Mouse (Mus musculus): ENCODE data around the gene Osbpl11.

DNA sequence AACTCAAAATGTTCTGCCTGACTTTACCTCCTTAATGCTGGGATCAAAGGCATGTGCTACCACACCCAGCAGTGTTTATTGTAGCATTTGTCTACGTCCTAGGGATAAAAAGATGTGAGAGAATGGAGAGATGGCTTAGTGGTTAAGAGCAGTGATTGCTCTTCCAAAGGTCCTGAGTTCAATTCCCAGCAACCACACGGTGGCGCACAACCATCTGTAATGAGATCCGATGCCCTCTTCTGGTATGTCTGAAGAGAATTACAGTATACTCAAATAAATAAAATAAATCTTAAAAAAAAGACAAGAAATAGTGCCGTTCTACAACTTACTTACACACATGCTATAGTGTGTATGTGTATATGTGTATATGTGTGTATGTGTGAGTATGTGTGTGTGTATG is 17.3 kb upstream of the Osbpl11 start:
- TF ChIP-seq CTCF (IDR thresholded peaks at IDR 0.05; ENCODE audit: extremely low read depth, insufficient read depth, low read length) (0 out of 2 replicates have a peak, but pooled peaks have one; percentile 15), POLR2A (IDR thresholded peaks at IDR 0.05; ENCODE audit: extremely low read depth, insufficient read depth, low read length) (no peak)

Measured in cortical plate, adult 2 months (tissue).